Mouse (Mus musculus) spleen, adult 2 months (tissue): ENCODE measurements around the gene Serpina1b.
"Not testable (repeated sequence)": the region's sequence is repeated elsewhere in the genome, so short reads cannot be mapped to it uniquely, and the experiment has no call there.

Experiments
- CTCF ChIP-seq: fragments of 200-500 bp; IDR thresholded peaks from 2 replicates; pipeline ENCODE4 v1.5.1; 2011; ENCODE audit warnings: mild to moderate bottlenecking, inconsistent platforms; ENCODE audit not compliant: insufficient read depth, insufficient read length, insufficient replicate concordance; ENCODE audit errors: extremely low read depth
- POLR2A ChIP-seq: fragments of 200-500 bp; IDR thresholded peaks from 2 replicates; pipeline ENCODE4 v1.6.1; 2011; ENCODE audit warnings: low read depth, low read length, inconsistent platforms

GRCm38 (mm10) chr12:103853032-103853431, 22.9 kb upstream of the Serpina1b start:
- TF ChIP-seq CTCF, POLR2A: not testable (repeated sequence)
